ENCODE assay signal across 8 mouse cellular contexts in the genomic region with DNA sequence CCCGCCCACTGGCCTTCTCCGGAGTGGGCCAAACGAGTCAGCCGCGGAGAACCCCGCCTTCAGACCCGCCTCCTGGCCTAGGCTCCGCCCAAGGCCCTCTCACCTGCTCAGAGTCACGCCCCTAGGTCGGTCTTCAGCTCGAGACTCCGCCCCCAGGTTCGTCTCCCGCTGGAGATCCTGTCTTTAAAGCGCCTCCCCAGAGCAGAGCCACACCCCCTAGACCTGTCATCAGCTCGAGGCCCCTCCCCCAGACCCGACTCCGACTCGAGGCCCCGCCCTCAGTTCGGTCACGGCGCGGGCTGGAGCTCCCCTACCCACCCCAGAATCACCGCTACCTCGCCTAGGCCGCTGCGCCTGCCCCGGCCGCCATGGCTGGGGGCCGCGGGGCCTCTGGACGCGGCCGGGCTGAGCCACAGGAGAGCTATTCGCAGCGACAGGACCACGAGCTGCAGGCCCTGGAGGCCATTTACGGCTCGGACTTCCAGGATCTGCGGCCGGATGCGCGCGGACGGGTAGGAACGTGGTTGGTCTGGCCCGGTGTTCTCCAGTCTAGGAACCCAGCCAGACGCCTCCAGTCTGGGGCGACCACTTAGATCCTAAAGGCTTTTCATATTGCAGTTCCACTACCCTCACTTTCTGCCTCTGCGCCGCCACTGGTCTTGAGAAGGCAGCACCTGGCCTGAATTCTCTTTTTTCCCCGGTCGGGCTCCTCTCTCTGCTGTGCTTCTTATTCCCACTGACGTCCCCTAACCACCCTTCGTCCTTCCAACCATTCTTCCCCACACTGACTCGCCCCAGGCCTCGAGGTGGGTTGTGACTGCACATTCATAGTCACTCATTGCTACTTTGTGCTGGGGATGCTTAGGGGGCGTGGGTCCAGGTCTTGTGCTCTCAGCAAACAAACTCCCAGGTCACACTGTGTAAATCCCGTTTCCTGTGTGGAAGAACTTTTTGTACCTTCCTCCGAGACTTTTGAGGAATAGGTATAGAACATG. TPM values are rescaled to one million over a fixed set of nuclear protein-coding genes. Genes with fewer than 3 reads are reported as not detected.
DNase-seq lines count a peak whose midpoint lies in the region; ATAC-seq and TF ChIP-seq lines count a peak whose summit lies in the region.

Eif2ak4 (plus strand) TSS at position 278 of the 995 bp plus-strand sequence.

- no peaks in the 10 kb centered on the region; the same call in 1 of the 2 replicates for H3K36me3 ChIP-seq in E14TG2a.4 (ENCODE audit: insufficient read depth, low read length)
- no peaks in the 10 kb centered on the region for H3K36me3 ChIP-seq in forebrain, embryonic 12.5 days (replicated peaks)
- H3K36me3 ChIP-seq in heart, postnatal 0 days (replicated peaks; ENCODE audit: control insufficient read depth, insufficient read depth, low read length): no peaks in the 10 kb centered on the region
- no peaks in the 10 kb centered on the region for H3K36me3 ChIP-seq in liver, embryonic 16.5 days (ENCODE audit: control insufficient read depth, insufficient read depth)
- H3K36me3 ChIP-seq in neural tube, embryonic 13.5 days: no peaks in the 10 kb centered on the region
- no peaks in the 10 kb centered on the region for H3K36me3 ChIP-seq in testis, adult 2 months (ENCODE audit: control insufficient read depth, insufficient read depth, low read length)

- H3K4me2 ChIP-seq in forebrain, embryonic 12.5 days: peak within 1 kb of the TSS; percentile 66
- peak within 1 kb of the TSS; percentile 64 for H3K4me2 ChIP-seq in heart, postnatal 0 days (ENCODE audit: low read depth, low read length)
- H3K4me2 ChIP-seq in liver, embryonic 16.5 days (ENCODE audit: low read depth, low read length): peak within 1 kb of the TSS; percentile 88
- peak within 1 kb of the TSS; percentile 64 for H3K4me2 ChIP-seq in neural tube, embryonic 13.5 days

- peaks cover 2% of the 10 kb centered on the region for H3K27me3 ChIP-seq in E14TG2a.4 (ENCODE audit: insufficient read depth, low read length)
- H3K27me3 ChIP-seq in forebrain, embryonic 12.5 days: no peaks in the 10 kb centered on the region
- no peaks in the 10 kb centered on the region for H3K27me3 ChIP-seq in heart, postnatal 0 days (ENCODE audit: control insufficient read depth, insufficient read depth, low read length)
- no peaks in the 10 kb centered on the region for H3K27me3 ChIP-seq in liver, embryonic 16.5 days (ENCODE audit: control insufficient read depth, insufficient read depth, low read depth, low read length)
- no peaks in the 10 kb centered on the region for H3K27me3 ChIP-seq in neural tube, embryonic 13.5 days
- no peaks in the 10 kb centered on the region for H3K27me3 ChIP-seq in testis, adult 2 months (ENCODE audit: control insufficient read depth, insufficient read depth, low read length)

- under 1% methylated on average over 61 of the region's 61 CpGs for WGBS in forebrain, embryonic 12.5 days
- under 1% methylated on average over 61 of the region's 61 CpGs for WGBS in heart, postnatal 0 days
- under 1% methylated on average over 61 of the region's 61 CpGs for WGBS in liver, embryonic 16.5 days (ENCODE audit: insufficient replicate concordance)
- WGBS in neural tube, embryonic 13.5 days: 1% methylated on average over 61 of the region's 61 CpGs

- H3K4me3 ChIP-seq in E14TG2a.4 (replicated peaks; ENCODE audit: low read length): peak within 1 kb of the TSS; percentile 86
- peak within 1 kb of the TSS; percentile 72 for H3K4me3 ChIP-seq in forebrain, embryonic 12.5 days (replicated peaks)
- H3K4me3 ChIP-seq in heart, postnatal 0 days (ENCODE audit: low read depth, low read length): peak within 1 kb of the TSS; percentile 84
- H3K4me3 ChIP-seq in liver, embryonic 16.5 days (ENCODE audit: low read depth, low read length): peak within 1 kb of the TSS; percentile 81
- peak within 1 kb of the TSS; percentile 81 for H3K4me3 ChIP-seq in neural tube, embryonic 13.5 days
- H3K4me3 ChIP-seq in testis, adult 2 months (ENCODE audit: control insufficient read depth, low read depth, low read length): peak within 1 kb of the TSS; percentile 96

- TF ChIP-seq POLR2A in testis, adult 2 months (IDR thresholded peaks at IDR 0.05; ENCODE audit: control insufficient read depth, low read depth, low read length): 0 out of 2 replicates have a peak, but pooled peaks have one; percentile 45

- peak within 1 kb of the TSS; percentile 78 for H3K9ac ChIP-seq in forebrain, embryonic 12.5 days
- H3K9ac ChIP-seq in heart, postnatal 0 days (replicated peaks; ENCODE audit: low read depth, low read length): peak within 1 kb of the TSS; percentile 80
- H3K9ac ChIP-seq in liver, embryonic 16.5 days (ENCODE audit: low read depth, low read length): peak within 1 kb of the TSS; percentile 85
- peak within 1 kb of the TSS; percentile 92 for H3K9ac ChIP-seq in neural tube, embryonic 13.5 days

- no peak for TF ChIP-seq CTCF in E14TG2a.4 (conservative IDR thresholded peaks at IDR 0.05; ENCODE audit: low read length)
- 0 out of 2 replicates have a peak, but pooled peaks have one; percentile 5 for TF ChIP-seq CTCF in heart, postnatal 0 days (IDR thresholded peaks at IDR 0.05; ENCODE audit: low read depth)
- TF ChIP-seq CTCF in testis, adult 2 months (IDR thresholded peaks at IDR 0.05; ENCODE audit: control insufficient read depth, insufficient read depth, insufficient replicate concordance, low read depth, low read length): no peak

- TF ChIP-seq EP300 in heart, postnatal 0 days (IDR thresholded peaks at IDR 0.05; ENCODE audit: low read depth): no peak

- H3K27ac ChIP-seq in forebrain, embryonic 12.5 days: peak within 1 kb of the TSS; percentile 73
- peak within 1 kb of the TSS; percentile 94 for H3K27ac ChIP-seq in heart, postnatal 0 days (ENCODE audit: low read depth)
- peak within 1 kb of the TSS; percentile 79 for H3K27ac ChIP-seq in liver, embryonic 16.5 days (ENCODE audit: low read length)
- H3K27ac ChIP-seq in neural tube, embryonic 13.5 days (replicated peaks): peak within 1 kb of the TSS; percentile 94
- peak within 1 kb of the TSS; percentile 80 for H3K27ac ChIP-seq in testis, adult 2 months (ENCODE audit: control insufficient read depth, insufficient read depth, low read depth, low read length)

- peaks cover 21% of the 10 kb centered on the region for H3K4me1 ChIP-seq in E14TG2a.4 (replicated peaks; ENCODE audit: low read depth, low read length)
- H3K4me1 ChIP-seq in forebrain, embryonic 12.5 days: peaks cover 10% of the 10 kb centered on the region
- H3K4me1 ChIP-seq in heart, postnatal 0 days (ENCODE audit: control insufficient read depth, insufficient read depth): peaks cover 20% of the 10 kb centered on the region; the same call in 1 of the 2 replicates
- H3K4me1 ChIP-seq in liver, embryonic 16.5 days (ENCODE audit: control insufficient read depth, low read depth, low read length): peaks cover 9% of the 10 kb centered on the region
- peaks cover 20% of the 10 kb centered on the region for H3K4me1 ChIP-seq in neural tube, embryonic 13.5 days (replicated peaks)
- peaks cover 5% of the 10 kb centered on the region; the same call in 1 of the 2 replicates for H3K4me1 ChIP-seq in testis, adult 2 months (ENCODE audit: control insufficient read depth, insufficient read depth, low read length)

- peak; percentile 99 for DNase-seq in c-Kit-positive CD71-positive TER-119-positive erythroid progenitor cells, embryonic 14.5 days (ENCODE audit: low spot score)
- peak; percentile 98 for DNase-seq in heart, postnatal 0 days (ENCODE audit: low spot score)
- DNase-seq in kidney, postnatal 4 days: peak; percentile 99 to 100

- ATAC-seq in forebrain, embryonic 12.5 days (ENCODE audit: low FRiP score): peak; percentile 97
- peak; percentile 97 for ATAC-seq in heart, postnatal 0 days (ENCODE audit: insufficient read depth, low read depth)
- peak; percentile 95 for ATAC-seq in liver, embryonic 16.5 days (ENCODE audit: low read depth)
- ATAC-seq in neural tube, embryonic 13.5 days (ENCODE audit: low read depth): peak; percentile 97

- no peaks in the 10 kb centered on the region for H3K9me3 ChIP-seq in E14TG2a.4 (ENCODE audit: low read length)
- H3K9me3 ChIP-seq in forebrain, embryonic 12.5 days: no peaks in the 10 kb centered on the region
- no peaks in the 10 kb centered on the region for H3K9me3 ChIP-seq in heart, postnatal 0 days (replicated peaks; ENCODE audit: control insufficient read depth, low read length)
- H3K9me3 ChIP-seq in liver, embryonic 16.5 days (replicated peaks; ENCODE audit: control insufficient read depth, low read length): no peaks in the 10 kb centered on the region
- H3K9me3 ChIP-seq in neural tube, embryonic 13.5 days: no peaks in the 10 kb centered on the region

RNA-seq across cellular contexts. Expression of gene Eif2ak4, which starts in this region (rescaled TPM):
- polyA plus RNA-seq in forebrain, embryonic 12.5 days (2016; fragmentation: Nextera tagmentation; extraction: Ambion mirVana): 10.8 and 11.9 TPM in 2 replicates
- 12.1 and 12.3 TPM in 2 replicates for total RNA-seq in heart, postnatal 0 days (2014; rRNA removed; ENCODE audit: low replicate concordance)
- 3.0 TPM in 2 replicates for polyA plus RNA-seq in heart, postnatal 0 days (2015; fragmentation: Nextera tagmentation; extraction: Ambion mirVana)
- polyA plus RNA-seq in liver, embryonic 16.5 days (2015; fragmentation: Nextera tagmentation; extraction: Ambion mirVana): 4.6 and 5.1 TPM in 2 replicates
- polyA plus RNA-seq in neural tube, embryonic 13.5 days (2015; fragmentation: Nextera tagmentation; extraction: Ambion mirVana): 7.7 and 8.0 TPM in 2 replicates
- 4.1 and 4.5 TPM in 2 replicates for polyA plus RNA-seq in testis, adult 2 months (2012; rRNA removed)

Comparison
In these comparisons a context has a peak if more than half of its experiments do, and no peak if none do; other contexts are left out.
1. Peak in every context shown above with its lines: DNase-seq, ATAC-seq, H3K4me3 ChIP-seq and H3K27ac ChIP-seq.